Mouse (Mus musculus) lung, embryonic 15.5 days (tissue): ENCODE data around the gene Icam1. TPM values are rescaled to one million over a fixed set of nuclear protein-coding genes. Genes with fewer than 3 reads are reported as not detected.

Source experiments
- ATAC-seq: fragments of 200-750 bp; cut with Nextera tagmentation; 2 replicates; pipeline ENCODE4 v1.8.0; 2017; ENCODE audit warnings: moderate number of reproducible peaks, borderline replicate concordance; ENCODE audit not compliant: low FRiP score, low TSS enrichment; ENCODE audit errors: extremely low read depth
- H3K27ac ChIP-seq: fragments of 300-500 bp; sonication (generic); 2 replicates; pipeline ENCODE4 v1.5.1; 2015; ENCODE audit warnings: moderate library complexity, mild to moderate bottlenecking, inconsistent platforms
- H3K27me3 ChIP-seq: fragments of 300-500 bp; sonication (generic); 2 replicates; pipeline ENCODE4 v1.6.1; 2015; ENCODE audit warnings: inconsistent platforms
- H3K36me3 ChIP-seq: fragments of 300-500 bp; sonication (generic); 2 replicates; pipeline ENCODE4 v1.6.1; 2015; ENCODE audit warnings: inconsistent platforms
- H3K4me1 ChIP-seq: fragments of 300-500 bp; sonication (generic); 2 replicates; pipeline ENCODE4 v1.6.1; 2015; ENCODE audit warnings: inconsistent platforms
- H3K4me2 ChIP-seq: fragments of 300-500 bp; sonication (generic); 2 replicates; pipeline ENCODE4 v1.6.1; 2015; ENCODE audit warnings: inconsistent platforms, mild to moderate bottlenecking, moderate library complexity
- H3K4me3 ChIP-seq: fragments of 300-500 bp; sonication (generic); 2 replicates; pipeline ENCODE4 v1.5.1; 2015; ENCODE audit warnings: mild to moderate bottlenecking, inconsistent platforms
- H3K9ac ChIP-seq: fragments of 300-500 bp; sonication (generic); 2 replicates; pipeline ENCODE4 v1.6.1; 2015; ENCODE audit warnings: inconsistent platforms
- H3K9me3 ChIP-seq: fragments of 300-500 bp; sonication (generic); 2 replicates; pipeline ENCODE4 v1.6.1; 2016; ENCODE audit warnings: inconsistent platforms
- WGBS: fragments of 180-500 bp; shearing (Covaris S2); methylation state at CpG from one replicate; pipeline ENCODE4 v1.1.7; 2015; 5-methylcytosine and 5-hydroxymethylcytosine counted together
- microRNA counts: library from miRNA; unstranded; fragments of <30 nt; microRNA quantifications from one replicate; lab custom pipeline; 2016
- microRNA-seq: library from miRNA; unstranded; fragments of <30 nt; microRNA quantifications from one replicate; pipeline ENCODE4, GENCODE M21; 2016
- polyA plus RNA-seq: library from polyadenylated mRNA; unstranded; fragments of >200 nt; fragmentation: Nextera tagmentation; extraction: Ambion mirVana; gene quantifications from 2 replicates; pipeline ENCODE4 v1.2.1, GENCODE M21; 2015

Icam1 gene
- polyA plus RNA-seq, 1 experiment from 2014 or later: 57.5 TPM

DNA sequence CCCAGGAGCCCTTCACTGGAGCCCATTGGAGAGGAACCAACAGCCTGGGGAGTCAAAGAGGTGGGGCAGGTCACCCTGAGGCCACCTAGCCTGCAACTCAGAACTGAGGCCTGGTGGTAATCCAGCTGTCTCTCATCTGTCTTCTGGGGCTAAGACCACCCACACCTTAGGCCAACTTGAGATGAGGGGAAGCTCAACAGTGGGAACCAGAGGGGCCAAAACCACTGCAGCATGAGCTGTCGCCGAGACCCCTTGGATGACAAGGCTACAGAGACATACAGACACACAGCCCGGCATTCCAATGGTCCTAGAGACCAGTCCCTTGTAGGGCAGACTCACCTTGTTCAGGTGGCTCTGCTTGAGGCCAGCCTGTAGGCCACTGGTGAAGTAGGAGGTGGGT lies 59.8 kb downstream of the Icam1 start:
- Histone ChIP-seq H3K4me3 (no peak overlapping the region), H3K27ac (no peak overlapping the region), H3K9ac (no peak overlapping the region), H3K4me2 (no peak overlapping the region), H3K4me1 (peaks cover 10% of the 10 kb centered on the region), H3K36me3 (peaks cover 56% of the 10 kb centered on the region), H3K9me3 (no peaks in the 10 kb centered on the region), H3K27me3 (no peaks in the 10 kb centered on the region)
- ATAC-seq: no peak
- WGBS: 80% methylated on average over 3 of the region's 3 CpGs

MicroRNA genes within 50 kb of the gene (microRNA counts, 519-probe panel; counts per million panel counts)
- 2,589 counts per million, percentile 60 among the panel's probes with 10 or more counts for microRNA mmu-miR-1900 (lab: Ali Mortazavi, UCI)

Small RNA genes lying within 50 kb of the gene (microRNA-seq; reads per million reads assigned to microRNA genes)
- gene Mir1900 (not detected), gene Mir7082 (not detected)

Other genes starting within 250 kb of the Icam1 start
- 0.99 and 1.4 TPM in 2 replicates for gene Col5a3, start 200.9 kb upstream of the Icam1 start, polyA plus RNA-seq
- gene Rdh8, start 197.5 kb upstream of the Icam1 start, polyA plus RNA-seq: not detected in 2 replicates
- 15.7 and 18.6 TPM in 2 replicates for gene A230050P20Rik, start 147.3 kb upstream of the Icam1 start, polyA plus RNA-seq
- gene Angptl6, start 136.3 kb upstream of the Icam1 start, polyA plus RNA-seq: 2.8 and 3.4 TPM in 2 replicates
- gene Ppan, start 127.8 kb upstream of the Icam1 start, polyA plus RNA-seq: 67.3 and 71.3 TPM in 2 replicates
- 281 and 294 TPM in 2 replicates for gene Eif3g, start 117.4 kb upstream of the Icam1 start, polyA plus RNA-seq
- gene Dnmt1, start 56.1 kb upstream of the Icam1 start, polyA plus RNA-seq: 101 and 104 TPM in 2 replicates
- 63.4 and 65.2 TPM in 2 replicates for gene S1pr2, start 39.2 kb upstream of the Icam1 start, polyA plus RNA-seq
- 157 and 160 TPM in 2 replicates for gene Mrpl4, start 13.2 kb upstream of the Icam1 start, polyA plus RNA-seq
- gene Icam4, start 13.4 kb downstream of the Icam1 start, polyA plus RNA-seq: 2.4 and 2.9 TPM in 2 replicates
- 0.17 and 0.23 TPM in 2 replicates for gene Icam5, start 16.1 kb downstream of the Icam1 start, polyA plus RNA-seq
- gene Zglp1, start 51.1 kb downstream of the Icam1 start, polyA plus RNA-seq: 0.76 and 2.1 TPM in 2 replicates
- 0.29 and 0.47 TPM in 2 replicates for gene Gm49373, start 57.1 kb downstream of the Icam1 start, polyA plus RNA-seq
- 55.3 and 56.9 TPM in 2 replicates for gene Fdx1l, start 57.6 kb downstream of the Icam1 start, polyA plus RNA-seq
- 2.4 and 2.5 TPM in 2 replicates for gene Gm38431, start 76.0 kb downstream of the Icam1 start, polyA plus RNA-seq
- 62.0 and 65.4 TPM in 2 replicates for gene Raver1, start 76.0 kb downstream of the Icam1 start, polyA plus RNA-seq
- 12.7 and 15.6 TPM in 2 replicates for gene Tyk2, start 115.3 kb downstream of the Icam1 start, polyA plus RNA-seq
- 316 and 319 TPM in 2 replicates for gene Cdc37, start 134.0 kb downstream of the Icam1 start, polyA plus RNA-seq
- 8.6 and 9.3 TPM in 2 replicates for gene Pde4a, start 149.7 kb downstream of the Icam1 start, polyA plus RNA-seq
- 65.5 and 68.3 TPM in 2 replicates for gene Keap1, start 223.4 kb downstream of the Icam1 start, polyA plus RNA-seq
- gene S1pr5, start 232.5 kb downstream of the Icam1 start, polyA plus RNA-seq: 0.10 and 0.15 TPM in 2 replicates
- gene Atg4d, start 249.3 kb downstream of the Icam1 start, polyA plus RNA-seq: 38.4 and 42.8 TPM in 2 replicates